ENCODE assay signal across 8 mouse cellular contexts in the genomic region with DNA sequence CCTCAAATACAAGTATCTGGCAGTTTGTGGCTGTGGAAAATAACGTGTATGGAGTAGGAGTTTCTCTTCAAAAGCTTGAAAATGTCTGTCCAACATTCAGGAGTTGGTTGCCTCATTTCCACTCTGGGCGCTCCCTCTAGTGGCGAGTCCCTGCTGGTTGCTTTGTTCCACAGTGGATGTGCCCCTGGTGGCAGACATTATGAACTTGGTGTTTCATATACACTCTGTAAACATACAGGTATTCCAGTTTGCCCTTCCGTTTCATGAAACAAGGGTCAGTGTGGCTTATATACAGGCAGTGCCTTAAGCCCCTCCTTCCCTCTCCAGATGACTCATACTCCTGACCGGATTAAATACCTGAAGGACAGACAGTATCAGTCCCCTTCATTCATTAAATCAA. TPM values are rescaled to one million over a fixed set of nuclear protein-coding genes. Genes with fewer than 3 reads are reported as not detected.
A peak's percentile ranks its signal among the peaks of the same experiment; 100 is the strongest.
DNase-seq lines count a peak whose midpoint lies in the region; ATAC-seq lines count a peak whose summit lies in the region.

No protein-coding gene starts in this region.

- peak; percentile 100 for ATAC-seq in inflammation-experienced regulatory T-cells, adult 6 months
- peak; percentile 100 for ATAC-seq in megakaryocyte, adult 5-6 weeks (ENCODE audit: poor library complexity, severe bottlenecking)

- DNase-seq in R1 (ENCODE audit: low read depth, low spot score): peak; percentile 94
- DNase-seq in cerebellum, adult 9-10 months: peak; percentile 88
- peak; percentile 74 to 88 for DNase-seq in frontal cortex, postnatal 14 days (ENCODE audit: low spot score in 2 of 2)
- peak; percentile 69 to 77 for DNase-seq in left cerebral cortex, adult 8-10 months (ENCODE audit: low spot score in 2 of 2)
- peak; percentile 87 for DNase-seq in right cerebral cortex, adult 18-20 months
- peak; percentile 83 to 85 for DNase-seq in urinary bladder, adult 18-20 months (ENCODE audit: low spot score in 2 of 2)

RNA-seq across cellular contexts. Expression of a gene that starts 28.5 kb away (rescaled TPM):
- 10 to 100 TPM; 32.5 to 38.8 (median 36.7) TPM for polyA plus RNA-seq in inflammation-experienced regulatory T-cells, adult 6 months (2017; shearing (Covaris generic))
- 100 to 1,000 TPM; 115 to 126 (median 119) TPM for total RNA-seq in left cerebral cortex, adult 8-10 months (2022)
- 33.9 and 36.9 TPM in 2 replicates for total RNA-seq in megakaryocyte, adult 5-6 weeks (2015)
- 41.4 and 42.8 TPM in 2 replicates for total RNA-seq in megakaryocyte, adult 5-6 weeks (2017)

RNA-seq across cellular contexts. Expression of a gene that starts 45.9 kb away (rescaled TPM):
- polyA plus RNA-seq in inflammation-experienced regulatory T-cells, adult 6 months (2017; shearing (Covaris generic)): 1 to 10 TPM; 1.2 to 5.6 (median 3.0) TPM
- total RNA-seq in left cerebral cortex, adult 8-10 months (2022): 10 to 100 TPM; 24.2 to 29.8 (median 27.6) TPM
- 9.8 and 12.9 TPM in 2 replicates for total RNA-seq in megakaryocyte, adult 5-6 weeks (2015)
- 15.6 and 29.5 TPM in 2 replicates for total RNA-seq in megakaryocyte, adult 5-6 weeks (2017)

RNA-seq across cellular contexts. Expression of a gene that starts 54.0 kb away (rescaled TPM):
- polyA plus RNA-seq in inflammation-experienced regulatory T-cells, adult 6 months (2017; shearing (Covaris generic)): 1 to 10 TPM; 6.0 to 9.5 (median 7.4) TPM
- total RNA-seq in left cerebral cortex, adult 8-10 months (2022): 10 to 100 TPM; 25.3 to 26.4 (median 26.3) TPM
- total RNA-seq in megakaryocyte, adult 5-6 weeks (2015): 14.7 and 16.8 TPM in 2 replicates
- 17.7 and 24.3 TPM in 2 replicates for total RNA-seq in megakaryocyte, adult 5-6 weeks (2017)

RNA-seq across cellular contexts. Expression of a gene that starts 54.1 kb away (rescaled TPM):
- 10 to 100 TPM; 61.0 to 87.4 (median 78.2) TPM for polyA plus RNA-seq in inflammation-experienced regulatory T-cells, adult 6 months (2017; shearing (Covaris generic))
- total RNA-seq in left cerebral cortex, adult 8-10 months (2022): 10 to 100 TPM; 43.3 to 54.1 (median 44.1) TPM
- 16.5 and 26.4 TPM in 2 replicates for total RNA-seq in megakaryocyte, adult 5-6 weeks (2015)
- total RNA-seq in megakaryocyte, adult 5-6 weeks (2017): 10.6 and 12.5 TPM in 2 replicates

Comparison
In these comparisons a context has a peak if more than half of its experiments do, and no peak if none do; other contexts are left out.
1. Peak in every context shown above with its lines: DNase-seq and ATAC-seq.